Mouse (Mus musculus): Measurements from ENCODE around the gene Hoxa13. TPM values are rescaled to one million over a fixed set of nuclear protein-coding genes. Genes with fewer than 3 reads are reported as not detected.

The Hoxa13 gene
- total and polyA plus RNA-seq, 3 experiments: not detected

GRCm38 (mm10) chr6:52276920-52277319, 16.2 kb upstream of the Hoxa13 start:
- TF ChIP-seq MAFK (IDR thresholded peaks at IDR 0.05; ENCODE audit: borderline replicate concordance, low read depth, low read length) (no peak), TAL1 (IDR thresholded peaks at IDR 0.05; ENCODE audit: low read length) (no peak), POLR2AphosphoS5 (IDR thresholded peaks at IDR 0.05; ENCODE audit: borderline replicate concordance, low read depth, low read length) (no peak), CTCF (IDR thresholded peaks at IDR 0.05 in 2 of 3, conservative IDR thresholded peaks at IDR 0.05 in 1 of 3; ENCODE audit: control insufficient read depth in 1 of 3, insufficient read depth in 1 of 3, low read depth in 2 of 3, low read length in 3 of 3, poor library complexity in 1 of 3, severe bottlenecking in 1 of 3) (no peak), ZNF384 (IDR thresholded peaks at IDR 0.05; ENCODE audit: low read depth, low read length) (no peak), JUND (IDR thresholded peaks at IDR 0.05; ENCODE audit: low read depth, low read length) (no peak), SMC3 (IDR thresholded peaks at IDR 0.05; ENCODE audit: low read depth, low read length) (no peak), GABPA (IDR thresholded peaks at IDR 0.05; ENCODE audit: low read depth, low read length) (no peak), EP300 (IDR thresholded peaks at IDR 0.05; ENCODE audit: low read depth in 1 of 2, low read length in 2 of 2) (no peak), ZKSCAN1 (IDR thresholded peaks at IDR 0.05; ENCODE audit: low read depth, low read length) (no peak), POLR2A (IDR thresholded peaks at IDR 0.05; ENCODE audit: control insufficient read depth in 1 of 2, insufficient read depth in 1 of 2, low read depth in 1 of 2, low read length in 2 of 2, poor library complexity in 1 of 2) (no peak), TCF12 (IDR thresholded peaks at IDR 0.05; ENCODE audit: low read depth, low read length) (no peak)
- Histone ChIP-seq H3K9me3 (replicated peaks; ENCODE audit: insufficient read depth, low read length) (no peaks in the 10 kb centered on the region), H3K4me1 (ENCODE audit: control insufficient read depth in 1 of 2, insufficient read depth in 2 of 2, low read length in 2 of 2) (no peaks in the 10 kb centered on the region), H3K79me2 (ENCODE audit: control insufficient read depth, insufficient read depth, low read length, poor library complexity) (no peaks in the 10 kb centered on the region), H3K36me3 (ENCODE audit: control insufficient read depth in 1 of 2, insufficient read depth in 2 of 2, low read length in 2 of 2) (no peaks in the 10 kb centered on the region), H3K4me3 (ENCODE audit: control insufficient read depth in 1 of 2, insufficient read depth in 1 of 2, low read depth in 2 of 2, low read length in 2 of 2) (no peak overlapping the region), H3K27me3 (ENCODE audit: control insufficient read depth in 1 of 2, insufficient read depth in 2 of 2, low read length in 2 of 2) (no peaks in the 10 kb centered on the region), H3K9ac (ENCODE audit: control insufficient read depth, low read depth, low read length, poor library complexity, severe bottlenecking) (no peak overlapping the region), H3K27ac (ENCODE audit: control insufficient read depth, low read depth, low read length) (no peak overlapping the region)
- no peak for DNase-seq (ENCODE audit: low read depth, low spot score)

DNA sequence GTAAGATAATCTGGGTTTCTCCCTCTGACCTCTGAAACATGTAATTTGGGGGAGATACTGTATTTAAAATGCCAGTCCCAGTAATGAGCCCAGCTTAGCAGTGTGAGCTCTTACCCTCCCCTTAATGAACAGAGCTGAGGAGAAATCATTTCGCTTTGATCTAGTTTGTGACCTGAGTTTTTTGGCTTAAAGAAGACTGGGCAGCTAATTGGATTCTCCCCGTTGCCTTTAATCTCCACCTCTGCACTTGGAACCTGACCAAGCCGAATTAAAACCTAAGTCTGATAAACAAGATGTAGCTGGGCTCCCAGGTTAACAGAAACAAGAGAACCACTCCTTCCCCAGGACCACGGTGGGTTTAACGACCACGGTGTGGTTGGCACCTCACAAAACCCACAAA, 15.7 kb upstream of the Hoxa13 start:
- H3K27me3 ChIP-seq (ENCODE audit: control insufficient read depth in 1 of 2, insufficient read depth in 2 of 2, low read length in 2 of 2): no peaks in the 10 kb centered on the region
- TF ChIP-seq USF2 (IDR thresholded peaks at IDR 0.05; ENCODE audit: borderline replicate concordance in 1 of 2, insufficient read depth in 1 of 2, low read depth in 1 of 2, low read length in 2 of 2) (no peak), MAZ (IDR thresholded peaks at IDR 0.05; ENCODE audit: low read depth, low read length) (no peak), POLR2A (IDR thresholded peaks at IDR 0.05; ENCODE audit: control insufficient read depth in 1 of 2, insufficient read depth in 1 of 2, low read depth in 1 of 2, low read length in 2 of 2, poor library complexity in 1 of 2) (no peak), POLR2AphosphoS2 (IDR thresholded peaks at IDR 0.05; ENCODE audit: low read length) (no peak), E2F4 (IDR thresholded peaks at IDR 0.05; ENCODE audit: borderline replicate concordance, low read depth, low read length) (no peak), GABPA (IDR thresholded peaks at IDR 0.05; ENCODE audit: low read depth, low read length) (no peak), UBTF (IDR thresholded peaks at IDR 0.05; ENCODE audit: borderline replicate concordance, insufficient read depth, low read depth, low read length) (no peak), MYC (IDR thresholded peaks at IDR 0.05; ENCODE audit: low read depth, low read length) (no peak), CHD2 (IDR thresholded peaks at IDR 0.05; ENCODE audit: low read length) (no peak), TBP (IDR thresholded peaks at IDR 0.05; ENCODE audit: low read depth, low read length) (no peak), NRF1 (IDR thresholded peaks at IDR 0.05; ENCODE audit: insufficient read depth, low read depth, low read length, poor library complexity, severe bottlenecking) (no peak), RCOR1 (IDR thresholded peaks at IDR 0.05; ENCODE audit: low read depth, low read length) (no peak), ZKSCAN1 (IDR thresholded peaks at IDR 0.05; ENCODE audit: low read depth, low read length) (no peak), CTCF (IDR thresholded peaks at IDR 0.05 in 2 of 3, conservative IDR thresholded peaks at IDR 0.05 in 1 of 3; ENCODE audit: control insufficient read depth in 1 of 3, insufficient read depth in 1 of 3, low read depth in 2 of 3, low read length in 3 of 3, poor library complexity in 1 of 3, severe bottlenecking in 1 of 3) (no peak), GATA1 (IDR thresholded peaks at IDR 0.05; ENCODE audit: low read depth, low read length) (no peak), TCF12 (IDR thresholded peaks at IDR 0.05; ENCODE audit: low read depth, low read length) (no peak)

More for the DNA sequence above, 15.7 kb upstream of the Hoxa13 start:
- Histone ChIP-seq H3K36me3 (ENCODE audit: control insufficient read depth in 1 of 2, insufficient read depth in 2 of 2, low read length in 2 of 2) (no peaks in the 10 kb centered on the region), H3K9ac (ENCODE audit: control insufficient read depth, low read depth, low read length, poor library complexity, severe bottlenecking) (no peak overlapping the region), H3K79me2 (ENCODE audit: control insufficient read depth, insufficient read depth, low read length, poor library complexity) (no peaks in the 10 kb centered on the region), H3K27ac (ENCODE audit: control insufficient read depth, low read depth, low read length) (no peak overlapping the region), H3K9me3 (replicated peaks; ENCODE audit: insufficient read depth, low read length) (no peaks in the 10 kb centered on the region), H3K4me3 (ENCODE audit: control insufficient read depth in 1 of 2, insufficient read depth in 1 of 2, low read depth in 2 of 2, low read length in 2 of 2) (no peak overlapping the region), H3K4me1 (ENCODE audit: control insufficient read depth in 1 of 2, insufficient read depth in 2 of 2, low read length in 2 of 2) (no peaks in the 10 kb centered on the region)
- DNase-seq (ENCODE audit: low read depth, low spot score): no peak
